In genomic region chr6:43278247-43278646, GRCm38 (mm10) we compare ENCODE assay signal across 11 mouse cellular contexts. TPM values are rescaled to one million over a fixed set of nuclear protein-coding genes. Genes with fewer than 3 reads are reported as not detected.
DNase-seq lines count a peak whose midpoint lies in the region; ATAC-seq and TF ChIP-seq lines count a peak whose summit lies in the region.
"Had no signal": no experiment of that assay in that cellular context is flagged by ENCODE, and none has a peak within 500 bp of the region (broad histone marks: within the 10 kb centered on the region; RNA-seq: fewer than 3 reads in every experiment).

No protein-coding gene starts in this region.

- no peak for DNase-seq in cerebellum, adult 2 months
- DNase-seq in cerebellum, postnatal 25 days: no peak
- DNase-seq in kidney, postnatal 0 days (ENCODE audit: low spot score): peak; percentile 62
- DNase-seq in kidney, adult 18-20 months: no peak
- DNase-seq in urinary bladder, postnatal 14 days (ENCODE audit: low spot score): peak; percentile 11
- no peak for DNase-seq in urinary bladder, postnatal 36 days (ENCODE audit: low spot score in 2 of 2)
- peak; percentile 6 for DNase-seq in telencephalon, adult 2 months (ENCODE audit: low read depth, low spot score)
- DNase-seq in heart, adult 11 months: no peak

- H3K36me3 ChIP-seq in kidney, postnatal 0 days (ENCODE audit: insufficient read depth, low read length): peaks cover 49% of the 10 kb centered on the region

- H3K27ac ChIP-seq in cerebellum, adult 2 months (ENCODE audit: insufficient read depth, low read length): no peak overlapping the region
- H3K27ac ChIP-seq in kidney, postnatal 0 days: no peak overlapping the region

- no peak for TF ChIP-seq POLR2A in cerebellum, adult 2 months (IDR thresholded peaks at IDR 0.05; ENCODE audit: borderline replicate concordance, insufficient read depth, low read length)

- no peak for ATAC-seq in kidney, postnatal 0 days (replicated peaks; ENCODE audit: low FRiP score, low read depth)

- H3K9me3 ChIP-seq in kidney, postnatal 0 days (replicated peaks; ENCODE audit: low read length): no peaks in the 10 kb centered on the region

- no peaks in the 10 kb centered on the region for H3K4me1 ChIP-seq in cerebellum, adult 2 months (ENCODE audit: control insufficient read depth, insufficient read depth, low read length)
- H3K4me1 ChIP-seq in kidney, postnatal 0 days (replicated peaks; ENCODE audit: insufficient read depth, low read length): no peaks in the 10 kb centered on the region

- no peaks in the 10 kb centered on the region for H3K27me3 ChIP-seq in cerebellum, adult 2 months (ENCODE audit: control insufficient read depth, insufficient read depth, low read length)
- H3K27me3 ChIP-seq in kidney, postnatal 0 days (ENCODE audit: insufficient read depth, low read length): no peaks in the 10 kb centered on the region

- peak; percentile 16; the same call in 1 of the 2 replicates for TF ChIP-seq CTCF in cerebellum, adult 2 months (IDR thresholded peaks at IDR 0.05; ENCODE audit: borderline replicate concordance, insufficient read depth, low read depth, low read length)
- peak; percentile 74 for TF ChIP-seq CTCF in kidney, postnatal 0 days (IDR thresholded peaks at IDR 0.05; ENCODE audit: low read depth)

- no peak overlapping the region for H3K4me3 ChIP-seq in cerebellum, adult 2 months (replicated peaks; ENCODE audit: insufficient read depth, low read depth, low read length)
- no peak overlapping the region for H3K4me3 ChIP-seq in kidney, postnatal 0 days (replicated peaks; ENCODE audit: low read depth, low read length)

- no peak overlapping the region for H3K4me2 ChIP-seq in kidney, postnatal 0 days (ENCODE audit: low read length)

- no peak overlapping the region for H3K9ac ChIP-seq in kidney, postnatal 0 days (ENCODE audit: low read depth, low read length)

RNA-seq across cellular contexts. Expression of gene Arhgef5, which starts 12.9 kb away (rescaled TPM):
- 2.4 and 2.9 TPM in 2 replicates for polyA plus RNA-seq in cerebellum, adult 2 months (2012; rRNA removed)
- 16.2 and 16.4 TPM in 2 replicates for polyA plus RNA-seq in kidney, postnatal 0 days (2015; fragmentation: Nextera tagmentation; extraction: Ambion mirVana)

RNA-seq across cellular contexts. Expression of gene Nobox, which starts 31.1 kb away (rescaled TPM):
- polyA plus RNA-seq in cerebellum, adult 2 months (2012; rRNA removed): 0.10 TPM in 1 of 2 replicates, not detected in the other
- not detected in 2 replicates for polyA plus RNA-seq in kidney, postnatal 0 days (2015; fragmentation: Nextera tagmentation; extraction: Ambion mirVana)
- polyA plus RNA-seq: neural tube, embryonic 14.5 days; stomach, embryonic 14.5 days had no signal

RNA-seq across cellular contexts. Expression of gene Olfr47, which starts 46.9 kb away (rescaled TPM):
- polyA plus RNA-seq in cerebellum, adult 2 months (2012; rRNA removed): not detected in 2 replicates
- not detected in 2 replicates for polyA plus RNA-seq in kidney, postnatal 0 days (2015; fragmentation: Nextera tagmentation; extraction: Ambion mirVana)
- polyA plus RNA-seq: lung, embryonic 16.5 days; neural tube, embryonic 14.5 days; stomach, embryonic 14.5 days had no signal

Comparison
In these comparisons a context has a peak if more than half of its experiments do, and no peak if none do; other contexts are left out.
1. DNase-seq: peak in kidney, postnatal 0 days (single experiment), urinary bladder, postnatal 14 days (single experiment) and telencephalon, adult 2 months (single experiment); none in cerebellum, adult 2 months (0 of 2), cerebellum, postnatal 25 days (0 of 2), kidney, adult 18-20 months (single experiment), urinary bladder, postnatal 36 days (0 of 2) and heart, adult 11 months (single experiment).